15 mouse cellular contexts compared by ENCODE assay signal in genomic region chr6:117297918-117298317, GRCm38 (mm10).
"Had no signal": no experiment of that assay in that cellular context is flagged by ENCODE, and none has a peak within 500 bp of the region (broad histone marks: within the 10 kb centered on the region; RNA-seq: fewer than 3 reads in every experiment).

No protein-coding gene starts in this region.

- H3K27ac ChIP-seq: hindbrain, postnatal 0 days; macrophage; midbrain, embryonic 15.5 days; neural tube, embryonic 12.5 days; stomach, embryonic 15.5 days had no signal

- H3K4me3 ChIP-seq: megakaryocyte, embryonic 14.5 days; midbrain, embryonic 15.5 days; neural tube, embryonic 12.5 days; stomach, embryonic 15.5 days had no signal

- DNase-seq: kidney, adult 8-10 months; kidney, postnatal 25 days; layer of hippocampus, adult 9-11 months; lung, embryonic 14.5 days; lung, postnatal 10 days; right cerebral cortex, postnatal 4 days; spleen, adult 18-20 months; thymus, postnatal 4 days had no signal

- H3K36me3 ChIP-seq: midbrain, embryonic 15.5 days; neural tube, embryonic 12.5 days; stomach, embryonic 15.5 days had no signal

- H3K4me1 ChIP-seq: megakaryocyte, embryonic 14.5 days; midbrain, embryonic 15.5 days; neural tube, embryonic 12.5 days; stomach, embryonic 15.5 days had no signal

- H3K9ac ChIP-seq: lung, embryonic 14.5 days; midbrain, embryonic 15.5 days; neural tube, embryonic 12.5 days; stomach, embryonic 15.5 days had no signal

- H3K4me2 ChIP-seq: lung, embryonic 14.5 days; midbrain, embryonic 11.5 days; midbrain, embryonic 15.5 days; neural tube, embryonic 12.5 days; stomach, embryonic 15.5 days had no signal

- ATAC-seq: hindbrain, postnatal 0 days; midbrain, embryonic 15.5 days had no signal

- H3K27me3 ChIP-seq: megakaryocyte, embryonic 14.5 days; midbrain, embryonic 15.5 days; neural tube, embryonic 12.5 days; stomach, embryonic 15.5 days had no signal

- H3K9me3 ChIP-seq: midbrain, embryonic 15.5 days; neural tube, embryonic 12.5 days; stomach, embryonic 15.5 days had no signal
